Mouse (Mus musculus): Measurements from ENCODE around the gene Wnt8b. TPM values are rescaled to one million over a fixed set of nuclear protein-coding genes. Genes with fewer than 3 reads are reported as not detected.

Wnt8b gene
- polyA plus RNA-seq, 1 experiment from 2014 or later: not detected

Other genes starting within 250 kb of the Wnt8b start
- gene Scd2, start 199.8 kb upstream of the Wnt8b start, polyA plus RNA-seq (2015; fragmentation: Nextera tagmentation; extraction: Ambion mirVana): 452 and 553 TPM in 2 replicates
- gene Scd4, start 160.4 kb upstream of the Wnt8b start, polyA plus RNA-seq (2015; fragmentation: Nextera tagmentation; extraction: Ambion mirVana): 0.09 and 0.22 TPM in 2 replicates
- 5.5 and 5.7 TPM in 2 replicates for gene Scd1, start 85.6 kb upstream of the Wnt8b start, polyA plus RNA-seq (2015; fragmentation: Nextera tagmentation; extraction: Ambion mirVana)
- gene Sec31b, start 52.4 kb downstream of the Wnt8b start, polyA plus RNA-seq (2015; fragmentation: Nextera tagmentation; extraction: Ambion mirVana): 0.24 and 0.75 TPM in 2 replicates
- not detected in 2 replicates for gene Gm20538, start 59.4 kb downstream of the Wnt8b start, polyA plus RNA-seq (2015; fragmentation: Nextera tagmentation; extraction: Ambion mirVana)
- 650 and 667 TPM in 2 replicates for gene Ndufb8, start 62.0 kb downstream of the Wnt8b start, polyA plus RNA-seq (2015; fragmentation: Nextera tagmentation; extraction: Ambion mirVana)
- 25.7 and 31.3 TPM in 2 replicates for gene Hif1an, start 69.4 kb downstream of the Wnt8b start, polyA plus RNA-seq (2015; fragmentation: Nextera tagmentation; extraction: Ambion mirVana)